In genomic region chr6:122596608-122597007, GRCm38 (mm10) we compare ENCODE assay signal across 33 mouse cellular contexts. TPM values are rescaled to one million over a fixed set of nuclear protein-coding genes. Genes with fewer than 3 reads are reported as not detected.
DNase-seq lines count a peak whose midpoint lies in the region; ATAC-seq and TF ChIP-seq lines count a peak whose summit lies in the region.
"Had no signal": no experiment of that assay in that cellular context is flagged by ENCODE, and none has a peak within 500 bp of the region (broad histone marks: within the 10 kb centered on the region; RNA-seq: fewer than 3 reads in every experiment).

No protein-coding gene starts in this region.

- H3K4me3 ChIP-seq in megakaryocyte, embryonic 14.5 days (replicated peaks): peak overlapping the region; percentile 80
- H3K4me3 ChIP-seq in CH12.LX (replicated peaks in 1 of 3; ENCODE audit: low read depth in 2 of 3, low read length in 2 of 3, poor library complexity in 1 of 3) (no peak overlapping the region), MEL (ENCODE audit: control insufficient read depth in 1 of 2, insufficient read depth in 1 of 2, low read depth in 2 of 2, low read length in 2 of 2) (no peak overlapping the region), macrophage (ENCODE audit: inconsistent target) (peak overlapping the region; percentile 77; the same call in 1 of the 2 replicates)
- H3K4me3 ChIP-seq in embryonic facial prominence, embryonic 10.5 days: no peak overlapping the region
- H3K4me3 ChIP-seq in forebrain, embryonic 15.5 days: no peak overlapping the region
- H3K4me3 ChIP-seq: embryonic facial prominence, embryonic 12.5 days; embryonic facial prominence, embryonic 15.5 days; heart, embryonic 12.5 days; heart, embryonic 15.5 days; hindbrain, embryonic 10.5 days; hindbrain, embryonic 13.5 days had no signal

- no peaks in the 10 kb centered on the region for H3K27me3 ChIP-seq in megakaryocyte, embryonic 14.5 days (replicated peaks)
- no peaks in the 10 kb centered on the region for H3K27me3 ChIP-seq in CH12.LX (replicated peaks)
- H3K27me3 ChIP-seq in MEL (ENCODE audit: control insufficient read depth in 1 of 2, insufficient read depth in 2 of 2, low read length in 2 of 2): no peaks in the 10 kb centered on the region
- no peaks in the 10 kb centered on the region for H3K27me3 ChIP-seq in embryonic facial prominence, embryonic 10.5 days (replicated peaks; ENCODE audit: low read depth, poor library complexity, severe bottlenecking)
- no peaks in the 10 kb centered on the region for H3K27me3 ChIP-seq in forebrain, embryonic 15.5 days
- H3K27me3 ChIP-seq: embryonic facial prominence, embryonic 12.5 days; embryonic facial prominence, embryonic 15.5 days; heart, embryonic 12.5 days; heart, embryonic 15.5 days; hindbrain, embryonic 13.5 days; Patski had no signal

- peaks cover 7% of the 10 kb centered on the region for H3K4me1 ChIP-seq in megakaryocyte, embryonic 14.5 days
- H3K4me1 ChIP-seq in CH12.LX (ENCODE audit: control insufficient read depth in 1 of 2, insufficient read depth in 2 of 2) (peaks cover 3 to 47% of the 10 kb centered on the region in 2 experiments), MEL (ENCODE audit: control insufficient read depth in 1 of 2, insufficient read depth in 2 of 2, low read length in 2 of 2) (peaks cover 0 to 5% of the 10 kb centered on the region in 2 experiments; a peak in 2 of 4 replicates)
- H3K4me1 ChIP-seq in embryonic facial prominence, embryonic 10.5 days: no peaks in the 10 kb centered on the region
- H3K4me1 ChIP-seq in forebrain, embryonic 15.5 days: 0 out of 2 replicates have a peak, but pooled peaks cover 6% of the 10 kb centered on the region
- H3K4me1 ChIP-seq: embryonic facial prominence, embryonic 12.5 days; embryonic facial prominence, embryonic 15.5 days; heart, embryonic 12.5 days; heart, embryonic 15.5 days; hindbrain, embryonic 10.5 days; hindbrain, embryonic 13.5 days had no signal

- H3K79me2 ChIP-seq in CH12.LX (replicated peaks; ENCODE audit: control insufficient read depth, extremely low read depth, insufficient read depth, poor library complexity, severe bottlenecking) (peaks cover 49% of the 10 kb centered on the region), MEL (ENCODE audit: control insufficient read depth, insufficient read depth, low read length, poor library complexity) (no peaks in the 10 kb centered on the region), macrophage (ENCODE audit: inconsistent target) (peaks cover 100% of the 10 kb centered on the region)

- TF ChIP-seq CTCF in CH12.LX (conservative IDR thresholded peaks at IDR 0.05 in 1 of 2, IDR thresholded peaks at IDR 0.05 in 1 of 2; ENCODE audit: low read depth in 2 of 2, low read length in 2 of 2) (no peak), MEL (IDR thresholded peaks at IDR 0.05 in 2 of 3, conservative IDR thresholded peaks at IDR 0.05 in 1 of 3; ENCODE audit: control insufficient read depth in 1 of 3, insufficient read depth in 1 of 3, low read depth in 2 of 3, low read length in 3 of 3, poor library complexity in 1 of 3, severe bottlenecking in 1 of 3) (no peak)

- TF ChIP-seq POLR2A in CH12.LX (IDR thresholded peaks at IDR 0.05; ENCODE audit: low read depth, low read length): no peak
- no peak for TF ChIP-seq POLR2A in MEL (IDR thresholded peaks at IDR 0.05; ENCODE audit: control insufficient read depth in 1 of 2, insufficient read depth in 1 of 2, low read depth in 1 of 2, low read length in 2 of 2, poor library complexity in 1 of 2)

- no peak for DNase-seq in CH12.LX (ENCODE audit: extremely low read depth)
- DNase-seq in MEL (ENCODE audit: low read depth, low spot score): no peak
- no peak for DNase-seq in cerebellum, adult 9-11 months
- DNase-seq in embryonic facial prominence, embryonic 10.5 days (ENCODE audit: low spot score): no peak
- DNase-seq: adrenal gland, postnatal 10 days; adrenal gland, postnatal 36 days; cerebellum, adult 11-12 months; cerebellum, adult 8-10 months; cerebellum, postnatal 14 days; gastrocnemius, postnatal 14 days; heart, adult 11 months; heart, postnatal 10 days; heart, postnatal 36 days had no signal

- H3K4me2 ChIP-seq in CH12.LX (ENCODE audit: insufficient read depth, low read depth, poor library complexity, severe bottlenecking): no peak overlapping the region
- H3K4me2 ChIP-seq in forebrain, embryonic 15.5 days (replicated peaks): no peak overlapping the region
- H3K4me2 ChIP-seq: embryonic facial prominence, embryonic 12.5 days; embryonic facial prominence, embryonic 15.5 days; heart, embryonic 15.5 days; hindbrain, embryonic 13.5 days had no signal

- dilution Hi-C loops in CH12.LX (cut with MboI; ENCODE audit: extremely low pct_ligation_motif_present, extremely low pct_unique_long_range_greater_than_20kb, low sequenced_read_pairs): no loop called here

- no peak for TF ChIP-seq EP300 in CH12.LX (IDR thresholded peaks at IDR 0.05; ENCODE audit: low read length)
- TF ChIP-seq EP300 in MEL (IDR thresholded peaks at IDR 0.05; ENCODE audit: low read depth in 1 of 2, low read length in 2 of 2): peak in 1 of 2 experiments; percentile 33; a peak in 1 of 4 replicates

- TF ChIP-seq RAD21 in CH12.LX (IDR thresholded peaks at IDR 0.05; ENCODE audit: low read depth, low read length) (no peak), MEL (IDR thresholded peaks at IDR 0.05; ENCODE audit: low read depth, low read length) (no peak)

- WGBS in macrophage (ENCODE audit: missing documents): 90% methylated on average over 3 of the region's 7 CpGs
- WGBS in embryonic facial prominence, embryonic 10.5 days: 89% methylated on average over 7 of the region's 7 CpGs
- WGBS in forebrain, embryonic 15.5 days: 92% methylated on average over 7 of the region's 7 CpGs

- in situ Hi-C loops in CH12.LX (cut with MboI; ENCODE audit: low pct_ligation_motif_present, low pct_unique_long_range_greater_than_20kb, low sequenced_read_pairs): no loop called here

- peaks cover 34% of the 10 kb centered on the region for H3K36me3 ChIP-seq in megakaryocyte, embryonic 14.5 days (replicated peaks; ENCODE audit: low read length)
- H3K36me3 ChIP-seq in CH12.LX (replicated peaks in 1 of 2; ENCODE audit: control insufficient read depth in 1 of 2, insufficient read depth in 1 of 2, low read length in 1 of 2) (peaks cover 50 to 70% of the 10 kb centered on the region in 2 experiments), MEL (ENCODE audit: control insufficient read depth in 1 of 2, insufficient read depth in 2 of 2, low read length in 2 of 2) (peaks cover 2 to 4% of the 10 kb centered on the region in 2 experiments; a peak in 1 of 4 replicates), macrophage (ENCODE audit: inconsistent target) (peaks cover 34% of the 10 kb centered on the region)
- H3K36me3 ChIP-seq in embryonic facial prominence, embryonic 10.5 days (replicated peaks): no peaks in the 10 kb centered on the region
- H3K36me3 ChIP-seq in forebrain, embryonic 15.5 days: no peaks in the 10 kb centered on the region
- H3K36me3 ChIP-seq: embryonic facial prominence, embryonic 12.5 days; embryonic facial prominence, embryonic 15.5 days; heart, embryonic 12.5 days; heart, embryonic 15.5 days; hindbrain, embryonic 10.5 days; hindbrain, embryonic 13.5 days had no signal

- ATAC-seq in megakaryocyte, adult 5-6 weeks (ENCODE audit: poor library complexity, severe bottlenecking): no peak
- ATAC-seq in forebrain, embryonic 15.5 days (replicated peaks): no peak
- ATAC-seq: CD4-positive, CD25-positive, alpha-beta regulatory T cell, adult 4 months; forebrain, embryonic 14.5 days; hindbrain, embryonic 16.5 days; Patski had no signal

- H3K27ac ChIP-seq in CH12.LX (ENCODE audit: insufficient read depth, low read depth) (peak overlapping the region; percentile 7; the same call in 1 of the 2 replicates), MEL (ENCODE audit: control insufficient read depth, low read depth, low read length) (no peak overlapping the region), macrophage (peak overlapping the region; percentile 99)
- no peak overlapping the region for H3K27ac ChIP-seq in embryonic facial prominence, embryonic 10.5 days (replicated peaks)
- H3K27ac ChIP-seq in forebrain, embryonic 15.5 days (replicated peaks): no peak overlapping the region
- H3K27ac ChIP-seq: embryonic facial prominence, embryonic 12.5 days; embryonic facial prominence, embryonic 15.5 days; heart, embryonic 15.5 days; hindbrain, embryonic 10.5 days; hindbrain, embryonic 13.5 days had no signal

- H3K9ac ChIP-seq in CH12.LX (ENCODE audit: insufficient read depth, low read depth): no peak overlapping the region
- no peak overlapping the region for H3K9ac ChIP-seq in MEL (ENCODE audit: control insufficient read depth, low read depth, low read length, poor library complexity, severe bottlenecking)
- no peak overlapping the region for H3K9ac ChIP-seq in forebrain, embryonic 15.5 days (replicated peaks)
- H3K9ac ChIP-seq: embryonic facial prominence, embryonic 12.5 days; embryonic facial prominence, embryonic 15.5 days; heart, embryonic 12.5 days; heart, embryonic 15.5 days; hindbrain, embryonic 13.5 days had no signal

- H3K9me3 ChIP-seq in megakaryocyte, embryonic 14.5 days: 0 out of 2 replicates have a peak, but pooled peaks cover 6% of the 10 kb centered on the region
- peaks cover 10% of the 10 kb centered on the region for H3K9me3 ChIP-seq in CH12.LX (replicated peaks; ENCODE audit: low read length)
- no peaks in the 10 kb centered on the region for H3K9me3 ChIP-seq in MEL (replicated peaks; ENCODE audit: insufficient read depth, low read length)
- H3K9me3 ChIP-seq in embryonic facial prominence, embryonic 10.5 days: no peaks in the 10 kb centered on the region
- H3K9me3 ChIP-seq in forebrain, embryonic 15.5 days: no peaks in the 10 kb centered on the region
- H3K9me3 ChIP-seq: embryonic facial prominence, embryonic 12.5 days; embryonic facial prominence, embryonic 15.5 days; heart, embryonic 12.5 days; heart, embryonic 15.5 days; hindbrain, embryonic 10.5 days; hindbrain, embryonic 13.5 days had no signal

RNA-seq across cellular contexts. Expression of gene Apobec1, which starts 5.6 kb away (rescaled TPM):
- polyA plus RNA-seq in megakaryocyte, embryonic 14.5 days (2012; ENCODE audit: insufficient read depth, low replicate concordance): 7.5 TPM in 1 of 2 replicates, not detected in the other
- 112 and 151 TPM in 2 replicates for total RNA-seq in megakaryocyte, adult 5-6 weeks (2015)
- 78.0 and 87.4 TPM in 2 replicates for total RNA-seq in megakaryocyte, adult 5-6 weeks (2017)
- total RNA-seq in CH12.LX (2012; rRNA removed) (32.2 and 39.6 TPM in 2 replicates), CH12.LX (2014; rRNA removed) (42.6 and 46.2 TPM in 2 replicates), MEL (2012; rRNA removed) (4.5 and 4.9 TPM in 2 replicates)
- polyA plus RNA-seq in CH12.LX (2012; ENCODE audit: insufficient read length, low read depth) (34.4 and 41.9 TPM in 2 replicates), MEL (2012; ENCODE audit: insufficient read depth in 1 of 2, insufficient read length in 2 of 2, low read depth in 1 of 2, low replicate concordance in 2 of 2, missing spikeins in 1 of 2) (1 to 10 TPM in 1 of 2 experiments, not detected in 1; 5.8 TPM), macrophage (2018) (444 to 687 TPM (median 596 TPM) in 3 replicates)
- 1,000 to 10,000 TPM in 17 of 26 experiments, 100 to 1,000 TPM in 9; 315 to 2,085 (median 1,261) TPM for total RNA-seq in macrophage (2018; cell fraction: chromatin; rRNA removed)
- 100 to 1,000 TPM; 233 to 622 (median 484) TPM for total RNA-seq in macrophage (2018; cell fraction: cytosol; rRNA removed)
- 1,000 to 10,000 TPM in 12 of 26 experiments, 100 to 1,000 TPM in 14; 360 to 1,596 (median 951) TPM for total RNA-seq in macrophage (2018; cell fraction: nucleus; rRNA removed)
- 0.89 and 0.96 TPM in 2 replicates for polyA plus RNA-seq in embryonic facial prominence, embryonic 10.5 days (2016; fragmentation: Nextera tagmentation; extraction: Ambion mirVana)
- polyA plus RNA-seq in forebrain, embryonic 15.5 days (2015; fragmentation: Nextera tagmentation; extraction: Ambion mirVana): 4.5 and 4.9 TPM in 2 replicates

RNA-seq across cellular contexts. Expression of gene Gdf3, which starts 13.3 kb away (rescaled TPM):
- 0.07 TPM in 1 of 2 replicates, not detected in the other for polyA plus RNA-seq in megakaryocyte, embryonic 14.5 days (2012; ENCODE audit: insufficient read depth, low replicate concordance)
- 0.62 and 1.7 TPM in 2 replicates for total RNA-seq in megakaryocyte, adult 5-6 weeks (2015)
- total RNA-seq in megakaryocyte, adult 5-6 weeks (2017): 0.40 TPM in 1 of 2 replicates, not detected in the other
- total RNA-seq in CH12.LX (2012; rRNA removed) (not detected in 2 replicates), CH12.LX (2014; rRNA removed) (not detected in 2 replicates), MEL (2012; rRNA removed) (39.6 and 42.8 TPM in 2 replicates)
- polyA plus RNA-seq in CH12.LX (2012; ENCODE audit: insufficient read length, low read depth) (not detected in 2 replicates), MEL (2012; ENCODE audit: insufficient read depth in 1 of 2, insufficient read length in 2 of 2, low read depth in 1 of 2, low replicate concordance in 2 of 2, missing spikeins in 1 of 2) (10 to 100 TPM in 1 of 2 experiments, not detected in 1; 50.2 TPM), macrophage (2018) (23.1 to 29.1 TPM (median 26.4 TPM) in 3 replicates)
- 10 to 100 TPM in 2 of 26 experiments, 1 to 10 TPM in 24; 1.8 to 12.0 (median 4.9) TPM for total RNA-seq in macrophage (2018; cell fraction: chromatin; rRNA removed)
- total RNA-seq in macrophage (2018; cell fraction: cytosol; rRNA removed): 10 to 100 TPM; 10.5 to 25.7 (median 18.3) TPM
- 10 to 100 TPM in 25 of 26 experiments, 1 to 10 TPM in 1; 5.4 to 27.0 (median 20.6) TPM for total RNA-seq in macrophage (2018; cell fraction: nucleus; rRNA removed)
- polyA plus RNA-seq in embryonic facial prominence, embryonic 10.5 days (2016; fragmentation: Nextera tagmentation; extraction: Ambion mirVana): 0.06 TPM in 1 of 2 replicates, not detected in the other
- not detected in 2 replicates for polyA plus RNA-seq in forebrain, embryonic 15.5 days (2015; fragmentation: Nextera tagmentation; extraction: Ambion mirVana)
- total RNA-seq: adrenal gland, adult 18-20 months; adrenal gland, postnatal 10 days; adrenal gland, postnatal 36 days; gastrocnemius, adult 18-20 months; gastrocnemius, postnatal 14 days; gastrocnemius, postnatal 4 days; heart, adult 8-10 months; heart, postnatal 10 days; heart, postnatal 36 days had no signal
- polyA plus RNA-seq: C2C12; CD4-positive, CD25-positive, alpha-beta regulatory T cell, adult 4 months; embryonic facial prominence, embryonic 12.5 days; forebrain, embryonic 14.5 days; hindbrain, embryonic 10.5 days; Patski had no signal

RNA-seq across cellular contexts. Expression of gene Dppa3, which starts 29.6 kb away (rescaled TPM):
- not detected in 2 replicates for polyA plus RNA-seq in megakaryocyte, embryonic 14.5 days (2012; ENCODE audit: insufficient read depth, low replicate concordance)
- not detected in 2 replicates for total RNA-seq in megakaryocyte, adult 5-6 weeks (2015)
- total RNA-seq in megakaryocyte, adult 5-6 weeks (2017): not detected in 2 replicates
- total RNA-seq in CH12.LX (2012; rRNA removed): not detected in 2 replicates
- total RNA-seq in CH12.LX (2014; rRNA removed): not detected in 2 replicates
- polyA plus RNA-seq in CH12.LX (2012; ENCODE audit: insufficient read length, low read depth): not detected in 2 replicates
- total RNA-seq in MEL (2012; rRNA removed): not detected in 2 replicates
- polyA plus RNA-seq in MEL (2012; ENCODE audit: insufficient read depth in 1 of 2, insufficient read length in 2 of 2, low read depth in 1 of 2, low replicate concordance in 2 of 2, missing spikeins in 1 of 2): not detected
- 1 to 10 TPM in 6 of 26 experiments, not detected in 20; 1.1 to 3.8 (median 1.5) TPM for total RNA-seq in macrophage (2018; cell fraction: chromatin; rRNA removed)
- total RNA-seq in macrophage (2018; cell fraction: cytosol; rRNA removed): 1 to 10 TPM in 5 of 26 experiments, under 1 TPM in 20, not detected in 1; 0.29 to 1.3 (median 0.58) TPM
- 1 to 10 TPM in 15 of 26 experiments, under 1 TPM in 2, not detected in 9; 0.86 to 5.5 (median 1.8) TPM for total RNA-seq in macrophage (2018; cell fraction: nucleus; rRNA removed)
- polyA plus RNA-seq in macrophage (2018): 1.3 to 3.4 TPM (median 1.4 TPM) in 3 replicates
- polyA plus RNA-seq in embryonic facial prominence, embryonic 10.5 days (2016; fragmentation: Nextera tagmentation; extraction: Ambion mirVana): not detected in 2 replicates
- not detected in 2 replicates for polyA plus RNA-seq in forebrain, embryonic 15.5 days (2015; fragmentation: Nextera tagmentation; extraction: Ambion mirVana)
- total RNA-seq: adrenal gland, adult 18-20 months; adrenal gland, postnatal 10 days; adrenal gland, postnatal 36 days; gastrocnemius, adult 18-20 months; gastrocnemius, postnatal 14 days; gastrocnemius, postnatal 4 days; heart, adult 8-10 months; heart, postnatal 10 days; heart, postnatal 36 days had no signal
- polyA plus RNA-seq: C2C12; CD4-positive, CD25-positive, alpha-beta regulatory T cell, adult 4 months; embryonic facial prominence, embryonic 12.5 days; embryonic facial prominence, embryonic 15.5 days; forebrain, embryonic 11.5 days; forebrain, embryonic 14.5 days; heart, embryonic 12.5 days; heart, embryonic 15.5 days; hindbrain, embryonic 10.5 days; hindbrain, embryonic 13.5 days; hindbrain, embryonic 16.5 days; Patski had no signal

RNA-seq across cellular contexts. Expression of gene Aicda, which starts 43.0 kb away (rescaled TPM):
- polyA plus RNA-seq in megakaryocyte, embryonic 14.5 days (2012; ENCODE audit: insufficient read depth, low replicate concordance): 0.07 and 0.69 TPM in 2 replicates
- 0.07 TPM in 1 of 2 replicates, not detected in the other for total RNA-seq in megakaryocyte, adult 5-6 weeks (2015)
- total RNA-seq in megakaryocyte, adult 5-6 weeks (2017): not detected in 2 replicates
- total RNA-seq in CH12.LX (2012; rRNA removed): 5.4 and 6.4 TPM in 2 replicates
- total RNA-seq in CH12.LX (2014; rRNA removed): 41.1 TPM in 2 replicates
- polyA plus RNA-seq in CH12.LX (2012; ENCODE audit: insufficient read length, low read depth): 33.3 and 36.6 TPM in 2 replicates
- total RNA-seq in MEL (2012; rRNA removed): 0.13 TPM in 1 of 2 replicates, not detected in the other
- under 1 TPM in 1 of 2 experiments, not detected in 1; 0.03 TPM for polyA plus RNA-seq in MEL (2012; ENCODE audit: insufficient read depth in 1 of 2, insufficient read length in 2 of 2, low read depth in 1 of 2, low replicate concordance in 2 of 2, missing spikeins in 1 of 2)
- not detected for total RNA-seq in macrophage (2018; cell fraction: chromatin; rRNA removed)
- under 1 TPM in 8 of 26 experiments, not detected in 18; 0.05 to 0.13 (median 0.09) TPM for total RNA-seq in macrophage (2018; cell fraction: cytosol; rRNA removed)
- not detected for total RNA-seq in macrophage (2018; cell fraction: nucleus; rRNA removed)
- polyA plus RNA-seq in macrophage (2018): 0.13 TPM in 1 of 3 replicates, not detected in the others
- polyA plus RNA-seq in embryonic facial prominence, embryonic 10.5 days (2016; fragmentation: Nextera tagmentation; extraction: Ambion mirVana): 0.14 TPM in 1 of 2 replicates, not detected in the other
- polyA plus RNA-seq in forebrain, embryonic 15.5 days (2015; fragmentation: Nextera tagmentation; extraction: Ambion mirVana): 0.37 and 0.45 TPM in 2 replicates
- total RNA-seq: adrenal gland, adult 18-20 months; adrenal gland, postnatal 10 days; adrenal gland, postnatal 36 days; gastrocnemius, adult 18-20 months; gastrocnemius, postnatal 14 days; gastrocnemius, postnatal 4 days; heart, adult 8-10 months; heart, postnatal 10 days; heart, postnatal 36 days had no signal
- polyA plus RNA-seq: C2C12; embryonic facial prominence, embryonic 12.5 days; embryonic facial prominence, embryonic 15.5 days; forebrain, embryonic 11.5 days; heart, embryonic 12.5 days; heart, embryonic 15.5 days; hindbrain, embryonic 10.5 days; Patski had no signal

Comparison
In these comparisons a context has a peak if more than half of its experiments do, and no peak if none do; other contexts are left out.
1. H3K4me3 ChIP-seq: peak in megakaryocyte, embryonic 14.5 days (single experiment) and macrophage (single experiment); none in CH12.LX (0 of 3), MEL (0 of 2), embryonic facial prominence, embryonic 10.5 days (single experiment) and forebrain, embryonic 15.5 days (single experiment).
2. H3K27ac ChIP-seq: peak in CH12.LX (single experiment) and macrophage (single experiment); none in MEL (single experiment), embryonic facial prominence, embryonic 10.5 days (single experiment) and forebrain, embryonic 15.5 days (single experiment).
3. RNA of gene Apobec1, which starts 5.6 kb away (polyA plus RNA-seq): 444 to 687 TPM in macrophage; 34.4 to 41.9 TPM in CH12.LX, 7.5 TPM in megakaryocyte, embryonic 14.5 days, 5.8 TPM in MEL, 4.5 to 4.9 TPM in forebrain, embryonic 15.5 days and 0.89 to 0.96 TPM in embryonic facial prominence, embryonic 10.5 days; every median in the first group is over 10 times any median in the second.
4. RNA of gene Gdf3, which starts 13.3 kb away (polyA plus RNA-seq): 50.2 TPM in MEL and 23.1 to 29.1 TPM in macrophage; 0.07 TPM in megakaryocyte, embryonic 14.5 days, 0.06 TPM in embryonic facial prominence, embryonic 10.5 days, not detected in CH12.LX and not detected in forebrain, embryonic 15.5 days; every median in the first group is over 10 times any median in the second.